Mouse (Mus musculus): Measurements from ENCODE around the gene Capn13. TPM values are rescaled to one million over a fixed set of nuclear protein-coding genes. Genes with fewer than 3 reads are reported as not detected.

The Capn13 gene
- total RNA-seq (2012; rRNA removed) (not detected in 2 replicates), polyA plus RNA-seq (2012; ENCODE audit: insufficient read depth in 1 of 2, insufficient read length in 2 of 2, low read depth in 1 of 2, low replicate concordance in 2 of 2, missing spikeins in 1 of 2) (not detected)

- H3K79me2 ChIP-seq (ENCODE audit: control insufficient read depth, insufficient read depth, low read length, poor library complexity), result no peaks in the 10 kb centered on the region
- H3K4me1 ChIP-seq (ENCODE audit: control insufficient read depth in 1 of 2, insufficient read depth in 2 of 2, low read length in 2 of 2), result no peaks in the 10 kb centered on the region
- H3K9ac ChIP-seq (ENCODE audit: control insufficient read depth, low read depth, low read length, poor library complexity, severe bottlenecking), result no peak within 1 kb of the TSS
- no peak within 1 kb of the TSS for H3K4me3 ChIP-seq (ENCODE audit: control insufficient read depth in 1 of 2, insufficient read depth in 1 of 2, low read depth in 2 of 2, low read length in 2 of 2)
- H3K36me3 ChIP-seq (ENCODE audit: control insufficient read depth in 1 of 2, insufficient read depth in 2 of 2, low read length in 2 of 2), result no peaks in the 10 kb centered on the region
- no peak for DNase-seq (ENCODE audit: low read depth, low spot score)
- TF ChIP-seq POLR2AphosphoS2 (IDR thresholded peaks at IDR 0.05; ENCODE audit: low read length), result no peak
- no peak for TF ChIP-seq ZKSCAN1 (IDR thresholded peaks at IDR 0.05; ENCODE audit: low read depth, low read length)
- no peak for TF ChIP-seq USF1 (IDR thresholded peaks at IDR 0.05; ENCODE audit: low read depth, low read length)
- TF ChIP-seq GABPA (IDR thresholded peaks at IDR 0.05; ENCODE audit: low read depth, low read length), result no peak
- no peaks in the 10 kb centered on the region for H3K9me3 ChIP-seq (replicated peaks; ENCODE audit: insufficient read depth, low read length)
- no peak within 1 kb of the TSS for H3K27ac ChIP-seq (ENCODE audit: control insufficient read depth, low read depth, low read length)
- no peaks in the 10 kb centered on the region; a peak in 1 of 4 replicates for H3K27me3 ChIP-seq (ENCODE audit: control insufficient read depth in 1 of 2, insufficient read depth in 2 of 2, low read length in 2 of 2)
These were observed at the start of gene Capn13 for GRCm38 (mm10) chr17:73400862-73401261. Capn13 (minus strand) TSS chr17:73400866.

GRCm38 (mm10) chr17:73449104-73449503 is 48.4 kb upstream of the Capn13 start:
- Histone ChIP-seq H3K36me3 (ENCODE audit: control insufficient read depth in 1 of 2, insufficient read depth in 2 of 2, low read length in 2 of 2) (no peaks in the 10 kb centered on the region), H3K9ac (ENCODE audit: control insufficient read depth, low read depth, low read length, poor library complexity, severe bottlenecking) (no peak overlapping the region), H3K79me2 (ENCODE audit: control insufficient read depth, insufficient read depth, low read length, poor library complexity) (no peaks in the 10 kb centered on the region), H3K9me3 (replicated peaks; ENCODE audit: insufficient read depth, low read length) (no peaks in the 10 kb centered on the region), H3K4me3 (ENCODE audit: control insufficient read depth in 1 of 2, insufficient read depth in 1 of 2, low read depth in 2 of 2, low read length in 2 of 2) (no peak overlapping the region), H3K4me1 (ENCODE audit: control insufficient read depth in 1 of 2, insufficient read depth in 2 of 2, low read length in 2 of 2) (no peaks in the 10 kb centered on the region), H3K27me3 (ENCODE audit: control insufficient read depth in 1 of 2, insufficient read depth in 2 of 2, low read length in 2 of 2) (no peaks in the 10 kb centered on the region), H3K27ac (ENCODE audit: control insufficient read depth, low read depth, low read length) (no peak overlapping the region)
- TF ChIP-seq EP300 (IDR thresholded peaks at IDR 0.05; ENCODE audit: low read depth in 1 of 2, low read length in 2 of 2), result no peak
- no peak for TF ChIP-seq NRF1 (IDR thresholded peaks at IDR 0.05; ENCODE audit: insufficient read depth, low read depth, low read length, poor library complexity, severe bottlenecking)
- no peak for TF ChIP-seq GATA1 (IDR thresholded peaks at IDR 0.05; ENCODE audit: low read depth, low read length)
- TF ChIP-seq ZMIZ1 (IDR thresholded peaks at IDR 0.05; ENCODE audit: low read depth, low read length), result no peak
- no peak for TF ChIP-seq TAL1 (IDR thresholded peaks at IDR 0.05; ENCODE audit: low read length)
- TF ChIP-seq TBP (IDR thresholded peaks at IDR 0.05; ENCODE audit: low read depth, low read length), result no peak
- no peak for TF ChIP-seq ZC3H11A (IDR thresholded peaks at IDR 0.05; ENCODE audit: low read depth, low read length)
- TF ChIP-seq TCF12 (IDR thresholded peaks at IDR 0.05; ENCODE audit: low read depth, low read length), result no peak
- no peak for DNase-seq (ENCODE audit: low read depth, low spot score)

- H3K27ac ChIP-seq (ENCODE audit: control insufficient read depth, low read depth, low read length), result no peak overlapping the region
- no peaks in the 10 kb centered on the region for H3K36me3 ChIP-seq (ENCODE audit: control insufficient read depth in 1 of 2, insufficient read depth in 2 of 2, low read length in 2 of 2)
- TF ChIP-seq ELF1 (IDR thresholded peaks at IDR 0.05; ENCODE audit: low read depth, low read length), result no peak
- TF ChIP-seq TAL1 (IDR thresholded peaks at IDR 0.05; ENCODE audit: low read length), result no peak
- TF ChIP-seq ZMIZ1 (IDR thresholded peaks at IDR 0.05; ENCODE audit: low read depth, low read length), result no peak
- TF ChIP-seq TBP (IDR thresholded peaks at IDR 0.05; ENCODE audit: low read depth, low read length), result no peak
- no peak for TF ChIP-seq USF2 (IDR thresholded peaks at IDR 0.05; ENCODE audit: borderline replicate concordance in 1 of 2, insufficient read depth in 1 of 2, low read depth in 1 of 2, low read length in 2 of 2)
- TF ChIP-seq ZC3H11A (IDR thresholded peaks at IDR 0.05; ENCODE audit: low read depth, low read length), result no peak
- no peak for TF ChIP-seq ZNF384 (IDR thresholded peaks at IDR 0.05; ENCODE audit: low read depth, low read length)
- no peak overlapping the region for H3K4me3 ChIP-seq (ENCODE audit: control insufficient read depth in 1 of 2, insufficient read depth in 1 of 2, low read depth in 2 of 2, low read length in 2 of 2)
- no peak overlapping the region for H3K9ac ChIP-seq (ENCODE audit: control insufficient read depth, low read depth, low read length, poor library complexity, severe bottlenecking)
- H3K9me3 ChIP-seq (replicated peaks; ENCODE audit: insufficient read depth, low read length), result no peaks in the 10 kb centered on the region
- H3K4me1 ChIP-seq (ENCODE audit: control insufficient read depth in 1 of 2, insufficient read depth in 2 of 2, low read length in 2 of 2), result no peaks in the 10 kb centered on the region
- H3K27me3 ChIP-seq (ENCODE audit: control insufficient read depth in 1 of 2, insufficient read depth in 2 of 2, low read length in 2 of 2), result no peaks in the 10 kb centered on the region
- no peak for DNase-seq (ENCODE audit: low read depth, low spot score)
- no peaks in the 10 kb centered on the region for H3K79me2 ChIP-seq (ENCODE audit: control insufficient read depth, insufficient read depth, low read length, poor library complexity)
These were observed 40.1 kb upstream of the Capn13 start for GRCm38 (mm10) chr17:73440798-73441197.

All from MEL (cell line).